Mouse (Mus musculus): Measurements from ENCODE around the gene Cenpo. TPM values are rescaled to one million over a fixed set of nuclear protein-coding genes. Genes with fewer than 3 reads are reported as not detected.
"Not testable (repeated sequence)": the region's sequence is repeated elsewhere in the genome, so short reads cannot be mapped to it uniquely, and the experiment has no call there.

Gene Cenpo
- 5.7 and 6.5 TPM in 2 replicates for polyA plus RNA-seq (2012; ENCODE audit: insufficient read depth, insufficient read length, missing spikeins)

- Histone ChIP-seq H3K4me3 (ENCODE audit: insufficient read depth, low read depth, low read length) (peak within 1 kb of the TSS; percentile 78), H3K4me1 (ENCODE audit: control insufficient read depth, insufficient read depth, insufficient read length, low read length) (peaks cover 5% of the 10 kb centered on the region; the same call in 1 of the 2 replicates), H3K27ac (replicated peaks; ENCODE audit: low read depth, low read length) (peak within 1 kb of the TSS; percentile 98)
Observed at GRCm38 (mm10) chr12:4233572-4234508, at the start of gene Cenpo, which contains the start of gene Ptrhd1. Cenpo (minus strand) TSS chr12:4234294. Ptrhd1 (plus strand) TSS chr12:4234027.

- H3K27ac ChIP-seq (replicated peaks; ENCODE audit: low read depth, low read length): no peak overlapping the region
- H3K4me3 ChIP-seq (ENCODE audit: insufficient read depth, low read depth, low read length): no peak overlapping the region
- H3K4me1 ChIP-seq (ENCODE audit: control insufficient read depth, insufficient read depth, insufficient read length, low read length): no peaks in the 10 kb centered on the region
Observed at GRCm38 (mm10) chr12:4279878-4280277, 45.8 kb upstream of the Cenpo start.

GRCm38 (mm10) chr12:4278978-4279755 is 45.1 kb upstream of the Cenpo start:
- no peaks in the 10 kb centered on the region for H3K4me1 ChIP-seq (ENCODE audit: control insufficient read depth, insufficient read depth, insufficient read length, low read length)
- H3K27ac ChIP-seq (replicated peaks; ENCODE audit: low read depth, low read length): no peak overlapping the region
- no peak overlapping the region for H3K4me3 ChIP-seq (ENCODE audit: insufficient read depth, low read depth, low read length)

GRCm38 (mm10) chr12:4271078-4271477 is 37.0 kb upstream of the Cenpo start:
- H3K27ac ChIP-seq (replicated peaks; ENCODE audit: low read depth, low read length): no peak overlapping the region
- no peak overlapping the region for H3K4me3 ChIP-seq (ENCODE audit: insufficient read depth, low read depth, low read length)
- no peaks in the 10 kb centered on the region for H3K4me1 ChIP-seq (ENCODE audit: control insufficient read depth, insufficient read depth, insufficient read length, low read length)

- H3K4me1 ChIP-seq (ENCODE audit: control insufficient read depth, insufficient read depth, insufficient read length, low read length): no peaks in the 10 kb centered on the region
- no peak overlapping the region for H3K27ac ChIP-seq (replicated peaks; ENCODE audit: low read depth, low read length)
- no peak overlapping the region for H3K4me3 ChIP-seq (ENCODE audit: insufficient read depth, low read depth, low read length)
Observed at GRCm38 (mm10) chr12:4267765-4268164, 33.7 kb upstream of the Cenpo start.

GRCm38 (mm10) chr12:4252742-4253655 is 18.9 kb upstream of the Cenpo start:
- H3K4me3 ChIP-seq (ENCODE audit: insufficient read depth, low read depth, low read length): no peak overlapping the region
- no peak overlapping the region for H3K27ac ChIP-seq (replicated peaks; ENCODE audit: low read depth, low read length)
- no peaks in the 10 kb centered on the region for H3K4me1 ChIP-seq (ENCODE audit: control insufficient read depth, insufficient read depth, insufficient read length, low read length)

GRCm38 (mm10) chr12:4249786-4250185 is 15.7 kb upstream of the Cenpo start:
- Histone ChIP-seq H3K4me1 (ENCODE audit: control insufficient read depth, insufficient read depth, insufficient read length, low read length) (no peaks in the 10 kb centered on the region), H3K27ac (replicated peaks; ENCODE audit: low read depth, low read length) (no peak overlapping the region), H3K4me3 (ENCODE audit: insufficient read depth, low read depth, low read length) (no peak overlapping the region)

GRCm38 (mm10) chr12:4245742-4246141 is 11.6 kb upstream of the Cenpo start:
- Histone ChIP-seq H3K4me1 (ENCODE audit: control insufficient read depth, insufficient read depth, insufficient read length, low read length) (no peaks in the 10 kb centered on the region), H3K4me3 (ENCODE audit: insufficient read depth, low read depth, low read length) (no peak overlapping the region), H3K27ac (replicated peaks; ENCODE audit: low read depth, low read length) (no peak overlapping the region)

- H3K4me3 ChIP-seq (ENCODE audit: insufficient read depth, low read depth, low read length): no peak overlapping the region
- no peak overlapping the region for H3K27ac ChIP-seq (replicated peaks; ENCODE audit: low read depth, low read length)
- no peaks in the 10 kb centered on the region for H3K4me1 ChIP-seq (ENCODE audit: control insufficient read depth, insufficient read depth, insufficient read length, low read length)
Observed at GRCm38 (mm10) chr12:4243805-4244204, 9.7 kb upstream of the Cenpo start.

- not testable (repeated sequence) for H3K4me3 ChIP-seq (ENCODE audit: insufficient read depth, low read depth, low read length); H3K27ac ChIP-seq (replicated peaks; ENCODE audit: low read depth, low read length); H3K4me1 ChIP-seq (ENCODE audit: control insufficient read depth, insufficient read depth, insufficient read length, low read length)
Observed at GRCm38 (mm10) chr12:4240281-4240680, 6.2 kb upstream of the Cenpo start.

- Histone ChIP-seq H3K4me3 (ENCODE audit: insufficient read depth, low read depth, low read length) (no peak overlapping the region), H3K4me1 (ENCODE audit: control insufficient read depth, insufficient read depth, insufficient read length, low read length) (peaks cover 5% of the 10 kb centered on the region; the same call in 1 of the 2 replicates), H3K27ac (replicated peaks; ENCODE audit: low read depth, low read length) (no peak overlapping the region)
Observed at GRCm38 (mm10) chr12:4237481-4237880, 3.4 kb upstream of the Cenpo start.

- peaks cover 5% of the 10 kb centered on the region; the same call in 1 of the 2 replicates for H3K4me1 ChIP-seq (ENCODE audit: control insufficient read depth, insufficient read depth, insufficient read length, low read length)
- no peak overlapping the region for H3K4me3 ChIP-seq (ENCODE audit: insufficient read depth, low read depth, low read length)
- H3K27ac ChIP-seq (replicated peaks; ENCODE audit: low read depth, low read length): no peak overlapping the region
Observed at GRCm38 (mm10) chr12:4232777-4233176, 1.3 kb downstream of the Cenpo start.

GRCm38 (mm10) chr12:4230156-4230555 is 3.9 kb downstream of the Cenpo start:
- Histone ChIP-seq H3K27ac (replicated peaks; ENCODE audit: low read depth, low read length) (no peak overlapping the region), H3K4me3 (ENCODE audit: insufficient read depth, low read depth, low read length) (no peak overlapping the region), H3K4me1 (ENCODE audit: control insufficient read depth, insufficient read depth, insufficient read length, low read length) (peaks cover 4% of the 10 kb centered on the region; the same call in 1 of the 2 replicates)

- Histone ChIP-seq H3K4me3 (ENCODE audit: insufficient read depth, low read depth, low read length) (no peak overlapping the region), H3K4me1 (ENCODE audit: control insufficient read depth, insufficient read depth, insufficient read length, low read length) (no peaks in the 10 kb centered on the region), H3K27ac (replicated peaks; ENCODE audit: low read depth, low read length) (no peak overlapping the region)
Observed at GRCm38 (mm10) chr12:4212908-4213307, 21.2 kb downstream of the Cenpo start.

Measured in brown adipose tissue, adult 24 weeks (tissue).